Mouse (Mus musculus): Measurements from ENCODE around the gene Iqcf6. TPM values are rescaled to one million over a fixed set of nuclear protein-coding genes. Genes with fewer than 3 reads are reported as not detected.
"Not testable (repeated sequence)": the region's sequence is repeated elsewhere in the genome, so short reads cannot be mapped to it uniquely, and the experiment has no call there.

The Iqcf6 gene
- total RNA-seq (2014; rRNA removed) (not detected in 2 replicates), polyA plus RNA-seq (2015; fragmentation: Nextera tagmentation; extraction: Ambion mirVana) (not detected in 2 replicates)

GRCm38 (mm10) chr9:106626282-106626681, at the start of gene Iqcf6:
Gene Iqcf6, plus strand, starts transcription at chr9:106626582.
- no peak within 1 kb of the TSS for H3K27ac ChIP-seq (ENCODE audit: low read depth, low read length)
- H3K4me3 ChIP-seq (ENCODE audit: low read depth, low read length): no peak within 1 kb of the TSS
- no peak for TF ChIP-seq CTCF (IDR thresholded peaks at IDR 0.05; ENCODE audit: low read depth)
- no peak within 1 kb of the TSS for H3K4me2 ChIP-seq (ENCODE audit: low read depth)
- ATAC-seq (no peak), DNase-seq (no peak)
- no peaks in the 10 kb centered on the region for H3K36me3 ChIP-seq (ENCODE audit: insufficient read depth)
- H3K4me1 ChIP-seq (ENCODE audit: insufficient read depth): no peaks in the 10 kb centered on the region
- no peak within 1 kb of the TSS for H3K9ac ChIP-seq
- no peaks in the 10 kb centered on the region for H3K9me3 ChIP-seq (ENCODE audit: low read length)
- H3K27me3 ChIP-seq (ENCODE audit: insufficient read depth, low read length): no peaks in the 10 kb centered on the region
- WGBS: 89% methylated on average over 2 of the region's 2 CpGs

- Histone ChIP-seq H3K4me2 (ENCODE audit: low read depth) (no peak overlapping the region), H3K27me3 (ENCODE audit: insufficient read depth, low read length) (no peaks in the 10 kb centered on the region), H3K4me3 (ENCODE audit: low read depth, low read length) (no peak overlapping the region), H3K36me3 (ENCODE audit: insufficient read depth) (no peaks in the 10 kb centered on the region), H3K4me1 (ENCODE audit: insufficient read depth) (no peaks in the 10 kb centered on the region), H3K9ac (no peak overlapping the region), H3K27ac (ENCODE audit: low read depth, low read length) (no peak overlapping the region), H3K9me3 (ENCODE audit: low read length) (0 out of 2 replicates have a peak, but pooled peaks cover 4% of the 10 kb centered on the region)
- 82% methylated on average over 7 of the region's 7 CpGs for WGBS
- DNase-seq (no peak), ATAC-seq (no peak)
- TF ChIP-seq CTCF (IDR thresholded peaks at IDR 0.05; ENCODE audit: low read depth): no peak
These were observed 46.4 kb upstream of the Iqcf6 start for GRCm38 (mm10) chr9:106580016-106580415.

GRCm38 (mm10) chr9:106582552-106582951, 43.8 kb upstream of the Iqcf6 start:
- Histone ChIP-seq H3K9me3 (ENCODE audit: low read length) (0 out of 2 replicates have a peak, but pooled peaks cover 4% of the 10 kb centered on the region), H3K27ac (ENCODE audit: low read depth, low read length) (no peak overlapping the region), H3K4me1 (ENCODE audit: insufficient read depth) (no peaks in the 10 kb centered on the region), H3K4me2 (ENCODE audit: low read depth) (no peak overlapping the region), H3K4me3 (ENCODE audit: low read depth, low read length) (no peak overlapping the region), H3K27me3 (ENCODE audit: insufficient read depth, low read length) (no peaks in the 10 kb centered on the region), H3K36me3 (ENCODE audit: insufficient read depth) (no peaks in the 10 kb centered on the region), H3K9ac (no peak overlapping the region)
- no peak for ATAC-seq
- no peak for TF ChIP-seq CTCF (IDR thresholded peaks at IDR 0.05; ENCODE audit: low read depth)
- 74% methylated on average over 1 of the region's 1 CpGs for WGBS
- no peak for DNase-seq

GRCm38 (mm10) chr9:106592158-106592557, 34.2 kb upstream of the Iqcf6 start:
- Histone ChIP-seq H3K4me1 (ENCODE audit: insufficient read depth) (no peaks in the 10 kb centered on the region), H3K27ac (ENCODE audit: low read depth, low read length) (no peak overlapping the region), H3K9me3 (ENCODE audit: low read length) (no peaks in the 10 kb centered on the region), H3K36me3 (ENCODE audit: insufficient read depth) (no peaks in the 10 kb centered on the region), H3K27me3 (ENCODE audit: insufficient read depth, low read length) (no peaks in the 10 kb centered on the region), H3K4me2 (ENCODE audit: low read depth) (no peak overlapping the region), H3K9ac (no peak overlapping the region), H3K4me3 (ENCODE audit: low read depth, low read length) (no peak overlapping the region)
- no peak for ATAC-seq
- TF ChIP-seq CTCF (IDR thresholded peaks at IDR 0.05; ENCODE audit: low read depth): no peak
- peak; percentile 22 for DNase-seq
- 87% methylated on average over 5 of the region's 5 CpGs for WGBS

GRCm38 (mm10) chr9:106595402-106595801, 31.0 kb upstream of the Iqcf6 start:
- not testable (repeated sequence) for ATAC-seq

GRCm38 (mm10) chr9:106595836-106596235, 30.5 kb upstream of the Iqcf6 start:
- ATAC-seq (peak; percentile 27), DNase-seq (no peak)
- Histone ChIP-seq H3K36me3 (ENCODE audit: insufficient read depth) (no peaks in the 10 kb centered on the region), H3K4me2 (ENCODE audit: low read depth) (no peak overlapping the region), H3K27ac (ENCODE audit: low read depth, low read length) (no peak overlapping the region), H3K9ac (no peak overlapping the region), H3K9me3 (ENCODE audit: low read length) (no peaks in the 10 kb centered on the region), H3K4me1 (ENCODE audit: insufficient read depth) (no peaks in the 10 kb centered on the region), H3K4me3 (ENCODE audit: low read depth, low read length) (no peak overlapping the region), H3K27me3 (ENCODE audit: insufficient read depth, low read length) (no peaks in the 10 kb centered on the region)
- WGBS: 65% methylated on average over 7 of the region's 7 CpGs
- TF ChIP-seq CTCF (IDR thresholded peaks at IDR 0.05; ENCODE audit: low read depth): no peak

More at GRCm38 (mm10) chr9:106595402-106595801, 31.0 kb upstream of the Iqcf6 start:
- not testable (repeated sequence) for H3K4me1 ChIP-seq (ENCODE audit: insufficient read depth); H3K9ac ChIP-seq; DNase-seq; H3K27me3 ChIP-seq (ENCODE audit: insufficient read depth, low read length); H3K9me3 ChIP-seq (ENCODE audit: low read length); H3K4me3 ChIP-seq (ENCODE audit: low read depth, low read length); H3K4me2 ChIP-seq (ENCODE audit: low read depth); H3K27ac ChIP-seq (ENCODE audit: low read depth, low read length); H3K36me3 ChIP-seq (ENCODE audit: insufficient read depth)
- 7% methylated on average over 4 of the region's 4 CpGs for WGBS

GRCm38 (mm10) chr9:106598466-106598865, 27.9 kb upstream of the Iqcf6 start:
- TF ChIP-seq CTCF (IDR thresholded peaks at IDR 0.05; ENCODE audit: low read depth): no peak
- Histone ChIP-seq H3K4me3 (ENCODE audit: low read depth, low read length) (no peak overlapping the region), H3K9me3 (ENCODE audit: low read length) (no peaks in the 10 kb centered on the region), H3K27ac (ENCODE audit: low read depth, low read length) (no peak overlapping the region), H3K36me3 (ENCODE audit: insufficient read depth) (no peaks in the 10 kb centered on the region), H3K27me3 (ENCODE audit: insufficient read depth, low read length) (no peaks in the 10 kb centered on the region), H3K4me1 (ENCODE audit: insufficient read depth) (no peaks in the 10 kb centered on the region), H3K4me2 (ENCODE audit: low read depth) (no peak overlapping the region), H3K9ac (no peak overlapping the region)
- DNase-seq (no peak), ATAC-seq (no peak)
- WGBS: 48% methylated on average over 7 of the region's 7 CpGs

All from forebrain, postnatal 0 days (tissue).